Mouse (Mus musculus): ENCODE measurements at regions not wholly inside any gene's neighbourhood (a gene's known extent, or its start where the extent isn't known, plus 50 kb on each side); places are given as distances from the start of the nearest gene placed in this dataset.
A peak's percentile ranks its signal among the peaks of the same experiment; 100 is the strongest.

- DNase-seq (ENCODE audit: low spot score), result no peak
These were observed 2942.3 kb upstream of the Gm7489 start for GRCm38 (mm10) chr15:50942429-50942828.

GRCm38 (mm10) chr15:50944976-50945375 lies 2939.7 kb upstream of the Gm7489 start:
- DNase-seq (ENCODE audit: low spot score), result no peak

DNA sequence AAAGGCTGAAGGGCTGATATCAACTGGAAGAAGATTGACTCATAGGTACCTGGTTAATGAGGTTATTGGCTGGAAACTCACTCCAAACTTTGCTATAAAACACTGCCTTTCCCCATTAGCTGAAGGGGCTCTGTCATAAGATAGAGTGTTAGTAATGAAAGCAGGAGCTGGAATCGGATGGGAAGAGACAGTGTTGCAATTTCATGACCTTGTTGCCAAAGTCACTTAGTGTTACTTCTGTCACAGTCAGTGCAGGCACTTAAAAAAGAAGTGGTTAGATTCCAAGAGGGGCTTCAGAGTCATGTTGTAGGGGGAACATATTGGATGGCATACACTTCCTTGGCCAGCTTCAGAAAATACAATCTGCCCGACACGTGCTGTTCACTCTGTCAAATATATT lies 2925.6 kb upstream of the Gm7489 start:
- no peak for DNase-seq (ENCODE audit: low spot score)

GRCm38 (mm10) chr15:50963606-50964005 lies 2921.1 kb upstream of the Gm7489 start:
- DNase-seq (ENCODE audit: low spot score), result no peak

GRCm38 (mm10) chr15:50964236-50964635 lies 2920.5 kb upstream of the Gm7489 start:
- DNase-seq (ENCODE audit: low spot score), result no peak

DNA sequence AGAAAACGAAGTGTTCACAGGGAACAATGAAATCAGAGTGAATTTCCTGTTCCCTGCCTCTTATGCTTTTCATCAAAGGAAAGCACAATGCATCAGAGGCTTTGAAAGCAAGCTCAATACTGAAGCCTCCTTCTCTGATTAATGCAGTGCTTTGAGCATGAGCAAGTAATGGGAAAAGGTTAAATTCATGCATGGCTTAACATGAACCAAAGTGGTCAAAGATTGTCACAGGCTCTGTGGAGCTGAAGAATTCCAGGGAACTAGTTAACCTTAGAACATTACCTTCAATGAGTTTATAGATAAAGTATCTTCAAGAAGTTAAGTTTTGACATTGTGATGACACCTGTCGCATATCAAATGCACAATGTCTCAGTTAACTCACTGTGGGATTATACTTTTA lies 2917.5 kb upstream of the Gm7489 start:
- DNase-seq (ENCODE audit: low spot score), result no peak

- no peak for DNase-seq (ENCODE audit: low spot score)
These were observed 2914.1 kb upstream of the Gm7489 start for GRCm38 (mm10) chr15:50970637-50971036.

GRCm38 (mm10) chr15:50972593-50972992 lies 2912.1 kb upstream of the Gm7489 start:
- no peak for DNase-seq (ENCODE audit: low spot score)

DNA sequence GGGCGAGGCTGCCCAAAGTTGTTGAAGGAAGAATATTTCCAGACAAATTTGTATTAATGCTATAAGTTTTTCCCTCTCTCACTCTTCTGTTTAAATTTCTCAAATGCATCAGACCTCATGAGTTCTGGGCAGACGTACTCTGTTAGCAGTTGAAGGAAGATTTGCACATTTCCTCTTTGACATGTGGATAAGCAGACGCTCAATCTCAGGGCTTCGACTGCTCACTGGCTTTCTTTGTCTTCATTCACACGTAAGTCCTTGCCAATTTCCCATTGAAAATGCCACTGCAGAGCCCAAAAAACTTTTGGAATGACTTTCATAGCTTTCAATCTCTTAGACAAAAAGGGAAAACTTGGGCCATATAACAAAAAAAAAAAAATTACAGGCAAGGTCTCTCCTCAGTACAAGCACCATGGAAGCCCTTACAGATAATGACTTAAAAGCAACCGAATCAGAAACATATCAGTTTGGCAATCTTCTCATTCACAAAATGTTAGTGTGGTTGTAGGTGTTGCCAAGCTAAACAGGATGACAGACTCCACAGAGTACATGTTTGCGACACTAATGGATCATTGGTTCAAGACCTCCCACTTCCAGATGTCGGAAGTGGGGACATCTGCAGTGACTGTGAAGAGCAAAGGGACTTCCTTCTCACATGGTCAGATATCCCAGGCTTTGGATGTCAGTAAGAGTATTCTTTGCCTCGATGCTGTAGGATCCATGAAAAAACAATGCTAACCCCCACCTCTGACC lies 2910.5 kb upstream of the Gm7489 start:
- DNase-seq (ENCODE audit: low spot score), result no peak

- no peak for DNase-seq (ENCODE audit: low spot score)
These were observed 2895.2 kb upstream of the Gm7489 start for GRCm38 (mm10) chr15:50989457-50989856.

- no peak for DNase-seq (ENCODE audit: low spot score)
These were observed 2893.0 kb upstream of the Gm7489 start for GRCm38 (mm10) chr15:50991667-50992066.

- DNase-seq (ENCODE audit: low spot score), result no peak
These were observed 2892.5 kb upstream of the Gm7489 start for GRCm38 (mm10) chr15:50992246-50992645.

- DNase-seq (ENCODE audit: low spot score), result no peak
These were observed 2891.6 kb upstream of the Gm7489 start for GRCm38 (mm10) chr15:50993121-50993520.

DNA sequence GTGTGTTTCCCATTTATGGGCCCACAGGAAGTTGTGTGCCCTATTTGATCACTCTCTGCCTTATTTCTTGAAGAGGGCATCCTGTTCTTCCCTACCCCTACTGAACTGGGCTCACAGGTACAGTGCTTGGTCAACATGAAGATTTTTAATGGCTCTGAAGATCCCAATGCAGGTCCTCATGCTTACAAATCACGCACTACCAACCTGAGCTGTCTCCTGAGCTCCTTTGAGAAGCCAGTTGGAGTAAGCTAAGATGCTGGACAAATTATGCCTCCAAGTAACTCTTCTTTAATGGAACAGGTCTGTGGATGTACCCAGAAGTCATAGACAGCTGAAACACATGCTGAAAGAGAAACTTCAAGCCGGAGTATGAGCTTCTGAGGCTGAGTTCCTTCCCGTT lies 2889.0 kb upstream of the Gm7489 start:
- no peak for DNase-seq (ENCODE audit: low spot score)

DNA sequence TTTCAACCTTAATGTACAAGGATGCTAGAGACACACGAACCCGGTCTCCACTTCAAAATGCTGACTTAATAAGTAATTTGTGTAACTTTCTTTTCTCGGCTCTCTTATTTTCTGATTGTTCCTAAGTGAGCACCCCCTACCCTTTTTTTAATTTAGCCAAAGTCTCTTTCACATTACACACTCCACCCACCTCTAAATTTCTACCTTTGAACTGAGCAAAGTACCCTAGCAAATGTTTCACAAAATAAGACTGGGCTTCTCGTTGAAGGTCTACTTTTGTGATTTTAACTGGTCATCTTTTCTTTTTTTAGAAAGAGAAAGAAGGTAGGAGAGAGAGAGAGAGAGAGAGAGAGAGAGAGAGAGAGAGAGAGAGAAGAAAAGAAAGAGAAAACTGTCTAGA lies 2888.4 kb upstream of the Gm7489 start:
- no peak for DNase-seq (ENCODE audit: low spot score)

DNA sequence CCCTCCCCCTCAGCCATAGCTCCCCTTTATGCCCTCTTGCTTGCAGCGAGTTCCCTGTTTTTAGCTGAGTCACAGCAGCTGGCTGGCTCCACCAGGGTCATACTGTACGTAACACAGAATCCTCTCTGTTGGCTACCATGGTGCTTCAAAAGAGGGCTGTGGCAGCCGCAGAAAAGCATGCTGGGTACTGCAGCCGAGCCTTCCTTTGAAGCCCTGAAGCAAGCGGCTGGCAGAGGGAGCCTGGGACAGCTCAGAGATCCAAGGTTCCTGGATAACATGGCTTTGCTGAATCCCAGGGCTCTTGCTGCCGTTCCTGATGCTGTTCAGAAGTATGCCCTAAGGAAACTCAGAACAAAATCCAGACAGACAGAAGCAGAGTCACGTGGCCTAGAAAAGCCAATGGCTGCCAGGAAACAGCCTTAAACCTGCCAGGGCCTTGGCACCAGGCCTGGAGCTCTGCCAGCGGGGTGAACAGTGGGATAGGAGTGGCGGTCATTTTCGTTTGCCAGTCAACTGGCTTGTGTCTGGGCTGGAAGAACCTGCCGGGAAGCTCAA lies 2887.4 kb upstream of the Gm7489 start:
- DNase-seq (ENCODE audit: low spot score), result peak; percentile 37

GRCm38 (mm10) chr15:51038968-51039367 lies 2845.7 kb upstream of the Gm7489 start:
- DNase-seq (ENCODE audit: low spot score), result no peak

DNA sequence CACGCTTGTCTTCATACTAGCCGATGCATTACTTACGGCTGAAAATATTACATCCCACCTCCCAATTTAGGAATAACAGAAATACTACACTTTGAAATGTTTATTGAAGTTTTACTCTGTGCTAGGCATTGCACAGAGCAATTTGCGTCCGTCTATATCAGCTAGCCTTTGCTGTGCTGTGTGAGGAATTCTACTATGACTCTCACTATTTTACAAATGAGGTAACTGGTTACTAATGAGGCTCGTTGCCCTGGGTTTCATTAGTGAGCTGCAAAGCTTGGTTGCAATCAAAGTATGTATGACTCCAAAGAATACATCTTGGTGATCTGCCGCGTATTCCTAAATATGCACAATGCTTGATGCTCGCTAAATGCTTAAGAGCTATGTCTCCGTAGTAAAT lies 2814.2 kb upstream of the Gm7489 start:
- DNase-seq (ENCODE audit: low spot score), result no peak

DNA sequence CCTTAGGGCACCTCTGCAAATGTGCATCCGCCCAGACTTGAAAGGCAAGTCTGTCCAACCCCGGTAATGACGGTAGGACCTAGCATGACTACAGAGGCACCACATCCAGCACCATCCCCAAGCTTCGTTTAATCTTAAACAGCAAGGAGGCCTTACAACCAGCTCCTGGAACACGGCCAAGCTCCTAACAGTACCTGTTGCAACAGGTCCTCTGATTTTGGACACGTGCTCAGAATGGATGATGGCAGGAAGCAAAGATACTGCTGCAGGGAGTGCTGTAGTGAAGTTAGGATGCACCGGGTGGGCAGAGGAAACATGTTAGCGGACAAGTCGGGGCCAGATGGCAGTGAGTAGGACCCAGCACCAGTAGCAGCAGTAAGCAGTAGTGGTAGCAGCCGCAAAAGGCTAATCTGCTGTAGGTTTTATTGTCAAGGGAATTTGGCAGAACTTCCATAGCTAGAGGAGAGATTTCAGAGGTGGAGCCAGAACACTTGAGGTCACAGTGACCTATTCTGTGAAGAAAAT lies 2813.5 kb upstream of the Gm7489 start:
- no peak for DNase-seq (ENCODE audit: low spot score)

- no peak for DNase-seq (ENCODE audit: low spot score)
These were observed 2811.0 kb upstream of the Gm7489 start for GRCm38 (mm10) chr15:51073678-51074077.

GRCm38 (mm10) chr15:51074196-51074595 lies 2810.5 kb upstream of the Gm7489 start:
- DNase-seq (ENCODE audit: low spot score), result no peak

DNA sequence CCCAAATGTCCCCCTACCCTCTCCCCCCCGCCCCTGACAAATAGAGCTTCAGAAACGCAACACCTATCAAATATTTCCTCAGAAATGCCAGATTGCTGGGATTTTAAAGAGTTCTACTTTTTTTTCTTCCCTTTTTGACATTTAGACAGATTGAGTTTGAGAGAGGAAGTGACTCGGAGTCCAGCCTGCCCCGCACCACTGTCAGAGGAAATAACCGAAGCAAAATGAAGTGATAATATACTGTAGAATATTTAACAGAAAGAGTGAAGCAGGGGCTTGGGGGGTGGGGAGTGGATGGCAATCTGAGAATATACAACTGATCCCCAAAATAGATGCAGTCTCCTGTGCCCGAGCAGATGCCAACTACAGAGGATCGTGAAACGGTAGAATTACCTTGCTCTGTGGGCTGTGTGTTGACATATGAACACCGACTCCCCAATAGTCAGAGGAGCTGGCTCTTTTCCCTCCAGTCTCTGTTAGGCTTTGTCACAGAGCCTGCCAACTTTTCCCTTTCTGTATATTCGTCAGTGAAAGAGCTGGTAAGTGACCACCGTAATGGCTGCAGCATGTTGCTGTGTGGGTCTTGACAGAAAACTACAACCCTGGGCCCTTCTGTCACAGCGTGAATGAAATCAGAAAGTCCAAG lies 2800.9 kb upstream of the Gm7489 start:
- peak; percentile 3 for DNase-seq (ENCODE audit: low spot score)

DNA sequence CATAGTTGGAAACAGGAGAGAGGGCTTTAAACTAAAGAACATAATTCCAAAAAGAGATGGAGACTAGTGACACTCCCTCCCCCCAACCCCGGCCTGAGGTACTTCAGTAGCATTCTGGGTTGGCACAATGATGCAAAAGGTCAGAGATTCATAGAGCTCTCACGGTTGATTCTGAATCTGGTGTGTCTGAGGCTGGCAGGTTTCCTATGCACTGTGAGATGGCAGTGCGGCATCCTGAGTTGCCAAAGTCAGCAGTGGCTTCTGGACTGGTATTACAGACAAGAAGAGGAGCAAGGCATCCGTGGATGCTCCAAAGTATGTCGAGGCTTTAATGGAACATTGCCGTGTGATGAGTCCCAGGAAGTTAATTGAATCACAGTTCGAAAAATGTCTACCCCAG lies 2791.8 kb upstream of the Gm7489 start:
- no peak for DNase-seq (ENCODE audit: low spot score)
